Mouse (Mus musculus): Measurements from ENCODE around the gene Hunk. TPM values are rescaled to one million over a fixed set of nuclear protein-coding genes. Genes with fewer than 3 reads are reported as not detected.

Gene Hunk
- total and polyA plus RNA-seq, 2 experiments from 2014 or later = 5.2 to 20.6 TPM

GRCm38 (mm10) chr16:90426234-90426633 lies 40.4 kb downstream of the Hunk start:
- no peak for TF ChIP-seq CTCF (IDR thresholded peaks at IDR 0.05; ENCODE audit: low read depth)

DNA sequence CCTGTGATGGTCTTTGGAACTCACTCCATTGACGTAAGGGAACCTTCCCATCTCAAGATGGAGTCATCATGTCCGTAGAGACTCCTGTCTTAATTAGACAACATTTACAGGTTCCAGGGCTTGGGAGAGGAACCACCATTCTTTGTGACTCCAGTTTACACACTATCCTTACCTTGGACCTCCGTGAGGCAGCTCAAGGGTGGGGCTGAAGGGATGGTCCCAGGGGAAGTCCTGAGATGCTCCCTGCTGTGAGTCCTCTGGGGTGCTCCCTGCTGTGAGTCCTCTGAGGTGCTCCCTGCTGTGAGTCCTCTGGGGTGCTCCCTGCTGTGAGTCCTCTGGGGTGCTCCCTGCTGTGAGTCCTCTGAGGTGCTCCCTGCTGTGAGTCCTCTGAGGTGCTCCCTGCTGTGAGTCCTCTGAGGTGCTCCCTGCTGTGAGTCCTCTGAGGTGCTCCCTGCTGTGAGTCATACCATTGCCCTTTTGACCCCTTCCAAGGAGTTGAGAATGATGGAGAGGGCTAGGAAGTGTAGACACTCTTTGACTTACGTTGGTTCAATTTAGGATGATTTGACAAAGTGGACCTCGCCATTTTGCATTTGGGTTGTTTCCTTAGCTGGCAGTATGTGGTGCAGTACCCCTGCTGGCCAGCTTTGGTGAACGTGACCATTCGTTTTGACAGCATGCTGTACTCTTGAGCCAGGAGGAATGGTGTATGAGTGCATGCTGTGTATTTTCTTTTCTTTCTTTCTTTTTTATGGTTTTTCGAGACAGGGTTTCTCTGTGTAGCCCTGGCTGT lies 42.2 kb downstream of the Hunk start:
- Histone ChIP-seq H3K4me3 (ENCODE audit: low read depth, low read length) (no peak overlapping the region), H3K36me3 (ENCODE audit: insufficient read depth) (peaks cover 10% of the 10 kb centered on the region; the same call in 1 of the 2 replicates), H3K27me3 (ENCODE audit: insufficient read depth, low read length) (no peaks in the 10 kb centered on the region), H3K27ac (ENCODE audit: low read depth, low read length) (no peak overlapping the region), H3K4me2 (ENCODE audit: low read depth) (no peak overlapping the region), H3K4me1 (ENCODE audit: insufficient read depth) (peaks cover 17% of the 10 kb centered on the region), H3K9ac (no peak overlapping the region), H3K9me3 (ENCODE audit: low read length) (no peaks in the 10 kb centered on the region)
- no peak for DNase-seq
- TF ChIP-seq CTCF (IDR thresholded peaks at IDR 0.05; ENCODE audit: low read depth) = no peak
- ATAC-seq = no peak
- 93% methylated on average over 8 of the region's 8 CpGs for WGBS

More at GRCm38 (mm10) chr16:90426234-90426633, 40.4 kb downstream of the Hunk start:
- no peaks in the 10 kb centered on the region for H3K36me3 ChIP-seq (ENCODE audit: insufficient read depth)
- H3K27me3 ChIP-seq (ENCODE audit: insufficient read depth, low read length) = no peaks in the 10 kb centered on the region
- H3K9me3 ChIP-seq (ENCODE audit: low read length) = no peaks in the 10 kb centered on the region
- no peak for DNase-seq
- no peak overlapping the region for H3K4me3 ChIP-seq (ENCODE audit: low read depth, low read length)
- H3K4me1 ChIP-seq (ENCODE audit: insufficient read depth) = peaks cover 29% of the 10 kb centered on the region
- no peak for ATAC-seq
- no peak overlapping the region for H3K9ac ChIP-seq
- no peak overlapping the region for H3K27ac ChIP-seq (ENCODE audit: low read depth, low read length)
- 77% methylated on average over 5 of the region's 5 CpGs for WGBS
- H3K4me2 ChIP-seq (ENCODE audit: low read depth) = no peak overlapping the region

DNA sequence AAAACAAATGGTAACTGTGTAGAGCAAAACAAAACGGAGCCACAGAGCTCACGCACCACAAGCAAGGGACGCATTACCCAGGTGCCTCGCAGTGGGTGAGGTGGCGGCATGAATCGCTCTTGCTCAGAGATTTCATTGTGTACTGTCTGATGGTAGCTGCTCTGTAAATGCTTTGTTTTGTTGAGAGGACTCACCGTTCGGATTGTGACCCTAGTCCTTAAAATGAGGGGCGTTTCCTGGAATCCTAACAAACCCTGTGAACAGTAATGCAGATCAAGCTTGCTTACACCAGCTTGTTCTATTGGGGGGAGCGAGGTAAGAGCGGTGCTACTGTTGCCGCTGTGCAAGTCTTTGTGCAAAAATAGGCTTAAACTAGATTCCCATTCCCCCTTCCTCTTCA lies 47.7 kb downstream of the Hunk start:
- Histone ChIP-seq H3K36me3 (ENCODE audit: insufficient read depth) (peaks cover 19% of the 10 kb centered on the region), H3K4me3 (ENCODE audit: low read depth, low read length) (no peak overlapping the region), H3K27me3 (ENCODE audit: insufficient read depth, low read length) (no peaks in the 10 kb centered on the region), H3K27ac (ENCODE audit: low read depth, low read length) (no peak overlapping the region), H3K9me3 (ENCODE audit: low read length) (0 out of 2 replicates have a peak, but pooled peaks cover 5% of the 10 kb centered on the region), H3K4me2 (ENCODE audit: low read depth) (no peak overlapping the region), H3K4me1 (ENCODE audit: insufficient read depth) (no peaks in the 10 kb centered on the region), H3K9ac (no peak overlapping the region)
- WGBS = 96% methylated on average over 12 of the region's 12 CpGs
- ATAC-seq (no peak), DNase-seq (no peak)
- TF ChIP-seq CTCF (IDR thresholded peaks at IDR 0.05; ENCODE audit: low read depth) = no peak

GRCm38 (mm10) chr16:90435231-90435630 lies 49.4 kb downstream of the Hunk start:
- H3K4me1 ChIP-seq (ENCODE audit: insufficient read depth) = no peaks in the 10 kb centered on the region
- TF ChIP-seq CTCF (IDR thresholded peaks at IDR 0.05; ENCODE audit: low read depth) = no peak
- no peak for DNase-seq
- H3K9ac ChIP-seq = no peak overlapping the region
- H3K4me3 ChIP-seq (ENCODE audit: low read depth, low read length) = no peak overlapping the region
- H3K27ac ChIP-seq (ENCODE audit: low read depth, low read length) = 0 out of 2 replicates have a peak overlapping the region, but pooled peaks have one; percentile 9
- ATAC-seq = no peak
- no peaks in the 10 kb centered on the region for H3K27me3 ChIP-seq (ENCODE audit: insufficient read depth, low read length)
- peaks cover 24% of the 10 kb centered on the region for H3K36me3 ChIP-seq (ENCODE audit: insufficient read depth)
- WGBS = 77% methylated on average over 4 of the region's 4 CpGs
- 0 out of 2 replicates have a peak, but pooled peaks cover 5% of the 10 kb centered on the region for H3K9me3 ChIP-seq (ENCODE audit: low read length)
- H3K4me2 ChIP-seq (ENCODE audit: low read depth) = no peak overlapping the region

- ATAC-seq = no peak
- no peaks in the 10 kb centered on the region for H3K4me1 ChIP-seq (ENCODE audit: insufficient read depth)
- peaks cover 22% of the 10 kb centered on the region for H3K36me3 ChIP-seq (ENCODE audit: insufficient read depth)
- no peak overlapping the region for H3K27ac ChIP-seq (ENCODE audit: low read depth, low read length)
- no peak for TF ChIP-seq CTCF (IDR thresholded peaks at IDR 0.05; ENCODE audit: low read depth)
- WGBS = 38% methylated on average over 5 of the region's 5 CpGs
- no peak overlapping the region for H3K9ac ChIP-seq
- 0 out of 2 replicates have a peak, but pooled peaks cover 5% of the 10 kb centered on the region for H3K9me3 ChIP-seq (ENCODE audit: low read length)
- H3K4me2 ChIP-seq (ENCODE audit: low read depth) = no peak overlapping the region
- no peak for DNase-seq
- no peaks in the 10 kb centered on the region for H3K27me3 ChIP-seq (ENCODE audit: insufficient read depth, low read length)
- no peak overlapping the region for H3K4me3 ChIP-seq (ENCODE audit: low read depth, low read length)
Observed at GRCm38 (mm10) chr16:90437276-90437675, 51.5 kb downstream of the Hunk start.

- no peak overlapping the region for H3K4me2 ChIP-seq (ENCODE audit: low read depth)
- no peak for ATAC-seq
- WGBS = 83% methylated on average over 6 of the region's 6 CpGs
Observed at GRCm38 (mm10) chr16:90439493-90439892, 53.7 kb downstream of the Hunk start.

GRCm38 (mm10) chr16:90440654-90441053 lies 54.8 kb downstream of the Hunk start:
- no peaks in the 10 kb centered on the region for H3K9me3 ChIP-seq (ENCODE audit: low read length)
- H3K9ac ChIP-seq = no peak overlapping the region
- peaks cover 5% of the 10 kb centered on the region; the same call in 1 of the 2 replicates for H3K36me3 ChIP-seq (ENCODE audit: insufficient read depth)
- H3K4me1 ChIP-seq (ENCODE audit: insufficient read depth) = no peaks in the 10 kb centered on the region
- ATAC-seq (no peak), DNase-seq (no peak)
- H3K27ac ChIP-seq (ENCODE audit: low read depth, low read length) = no peak overlapping the region
- no peak overlapping the region for H3K4me3 ChIP-seq (ENCODE audit: low read depth, low read length)
- no peak for TF ChIP-seq CTCF (IDR thresholded peaks at IDR 0.05; ENCODE audit: low read depth)
- 52% methylated on average over 10 of the region's 10 CpGs for WGBS
- no peak overlapping the region for H3K4me2 ChIP-seq (ENCODE audit: low read depth)
- H3K27me3 ChIP-seq (ENCODE audit: insufficient read depth, low read length) = no peaks in the 10 kb centered on the region

More at GRCm38 (mm10) chr16:90439493-90439892, 53.7 kb downstream of the Hunk start:
- Histone ChIP-seq H3K36me3 (ENCODE audit: insufficient read depth) (peaks cover 5% of the 10 kb centered on the region; the same call in 1 of the 2 replicates), H3K4me1 (ENCODE audit: insufficient read depth) (no peaks in the 10 kb centered on the region), H3K27ac (ENCODE audit: low read depth, low read length) (no peak overlapping the region), H3K4me3 (ENCODE audit: low read depth, low read length) (no peak overlapping the region), H3K27me3 (ENCODE audit: insufficient read depth, low read length) (no peaks in the 10 kb centered on the region), H3K9ac (no peak overlapping the region), H3K9me3 (ENCODE audit: low read length) (no peaks in the 10 kb centered on the region)
- no peak for DNase-seq
- TF ChIP-seq CTCF (IDR thresholded peaks at IDR 0.05; ENCODE audit: low read depth) = no peak
